ENCODE assay signal across 8 mouse cellular contexts in the genomic region with DNA sequence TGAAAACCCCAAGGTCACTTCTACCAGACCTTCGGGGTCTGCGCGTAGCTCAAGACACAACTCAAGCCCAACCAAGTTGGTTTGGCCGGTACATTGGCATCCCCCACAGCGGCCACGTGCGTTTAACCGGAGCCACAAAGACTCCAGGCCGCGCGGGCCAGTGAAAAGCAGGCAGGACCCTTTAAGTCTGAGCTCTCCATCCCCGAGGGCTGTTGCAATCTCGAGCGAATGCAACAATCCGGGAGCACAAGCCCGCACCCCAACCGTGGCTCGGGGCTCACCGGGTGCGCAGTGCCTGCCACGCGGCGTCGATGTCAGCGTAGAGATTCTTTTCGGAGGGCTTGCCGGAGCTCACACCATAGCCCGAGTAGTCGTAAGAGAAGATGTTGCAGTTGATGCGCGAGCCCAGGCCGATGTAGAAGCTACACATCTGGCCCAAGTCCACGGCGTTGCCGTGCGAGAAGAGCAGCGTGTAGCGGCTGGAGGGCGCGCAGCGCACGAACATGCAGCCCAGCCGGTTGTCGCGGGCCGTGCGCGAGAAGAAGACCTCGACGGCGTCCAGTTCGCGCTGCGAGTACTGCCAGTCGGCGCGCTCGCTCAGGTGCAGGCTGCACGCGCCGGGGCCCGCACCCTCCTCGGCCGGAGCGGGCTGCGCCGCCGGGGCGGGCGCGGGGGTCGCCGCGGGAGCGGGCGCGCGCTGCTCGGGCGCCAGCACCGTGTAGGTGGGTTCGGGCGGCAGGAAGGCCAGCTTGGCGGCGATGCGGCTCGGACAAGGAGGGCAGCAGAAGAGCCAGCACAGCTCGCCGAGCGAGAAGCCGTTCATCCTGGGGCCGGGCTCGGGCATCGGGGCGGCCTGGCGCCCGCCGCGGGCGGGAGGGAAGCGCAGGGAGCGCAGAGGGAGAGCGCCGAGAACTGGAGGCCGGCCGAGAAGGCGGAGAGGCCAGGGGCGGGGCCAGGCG. TPM values are rescaled to one million over a fixed set of nuclear protein-coding genes. Genes with fewer than 3 reads are reported as not detected.
DNase-seq lines count a peak whose midpoint lies in the region; ATAC-seq and TF ChIP-seq lines count a peak whose summit lies in the region.

A gene (minus strand): TSS at position 893 of the 959 bp plus-strand sequence.

- TF ChIP-seq EP300 in ES-Bruce4 (IDR thresholded peaks at IDR 0.05; ENCODE audit: insufficient read depth, low read depth, low read length): no peak
- no peak for TF ChIP-seq EP300 in heart, postnatal 0 days (IDR thresholded peaks at IDR 0.05; ENCODE audit: low read depth)

- H3K27ac ChIP-seq in ES-Bruce4 (ENCODE audit: insufficient read depth, low read length): no peak within 1 kb of the TSS
- H3K27ac ChIP-seq in brown adipose tissue, adult 24 weeks (replicated peaks; ENCODE audit: low read depth, low read length): peak within 1 kb of the TSS; percentile 95
- peak within 1 kb of the TSS; percentile 96 for H3K27ac ChIP-seq in forebrain, embryonic 13.5 days
- peak within 1 kb of the TSS; percentile 95 for H3K27ac ChIP-seq in heart, postnatal 0 days (ENCODE audit: low read depth)
- peak within 1 kb of the TSS; percentile 95 for H3K27ac ChIP-seq in lung, embryonic 16.5 days (ENCODE audit: low read length)

- no peak for TF ChIP-seq CTCF in ES-Bruce4 (IDR thresholded peaks at IDR 0.05; ENCODE audit: low read depth, low read length)
- no peak for TF ChIP-seq CTCF in heart, postnatal 0 days (IDR thresholded peaks at IDR 0.05; ENCODE audit: low read depth)

- peak; percentile 51 for DNase-seq in heart, postnatal 0 days (ENCODE audit: low spot score)
- DNase-seq in large intestine, adult 2 months (ENCODE audit: low read depth, low spot score): no peak
- DNase-seq in ovary, postnatal 14 days (ENCODE audit: low spot score): peak; percentile 38
- DNase-seq in thymus, postnatal 14 days: peak; percentile 64

- H3K9ac ChIP-seq in ES-Bruce4 (ENCODE audit: low read depth, poor library complexity, severe bottlenecking): peak within 1 kb of the TSS; percentile 88
- peak within 1 kb of the TSS; percentile 94 for H3K9ac ChIP-seq in forebrain, embryonic 13.5 days
- peak within 1 kb of the TSS; percentile 86 for H3K9ac ChIP-seq in heart, postnatal 0 days (replicated peaks; ENCODE audit: low read depth, low read length)
- peak within 1 kb of the TSS; percentile 98 for H3K9ac ChIP-seq in lung, embryonic 16.5 days (ENCODE audit: low read length)

- under 1% methylated on average over 90 of the region's 109 CpGs for WGBS in forebrain, embryonic 13.5 days
- WGBS in heart, postnatal 0 days: under 1% methylated on average over 81 of the region's 109 CpGs
- under 1% methylated on average over 109 of the region's 109 CpGs for WGBS in large intestine, adult 2 months
- WGBS in lung, embryonic 16.5 days: under 1% methylated on average over 85 of the region's 109 CpGs

- no peaks in the 10 kb centered on the region for H3K27me3 ChIP-seq in ES-Bruce4 (ENCODE audit: control insufficient read depth, insufficient read depth, low read length, poor library complexity, severe bottlenecking)
- no peaks in the 10 kb centered on the region for H3K27me3 ChIP-seq in forebrain, embryonic 13.5 days
- H3K27me3 ChIP-seq in heart, postnatal 0 days (ENCODE audit: control insufficient read depth, insufficient read depth, low read length): no peaks in the 10 kb centered on the region
- no peaks in the 10 kb centered on the region for H3K27me3 ChIP-seq in lung, embryonic 16.5 days (ENCODE audit: control insufficient read depth, insufficient read depth, low read depth, low read length)

- no peaks in the 10 kb centered on the region for H3K9me3 ChIP-seq in ES-Bruce4 (replicated peaks; ENCODE audit: control insufficient read depth, insufficient read depth, low read length, poor library complexity, severe bottlenecking)
- H3K9me3 ChIP-seq in forebrain, embryonic 13.5 days (replicated peaks): no peaks in the 10 kb centered on the region
- H3K9me3 ChIP-seq in heart, postnatal 0 days (replicated peaks; ENCODE audit: control insufficient read depth, low read length): no peaks in the 10 kb centered on the region
- no peaks in the 10 kb centered on the region for H3K9me3 ChIP-seq in lung, embryonic 16.5 days (ENCODE audit: control insufficient read depth, low read length)

- peaks cover 7% of the 10 kb centered on the region; the same call in 1 of the 2 replicates for H3K36me3 ChIP-seq in ES-Bruce4 (ENCODE audit: control insufficient read depth, insufficient read depth, low read length, poor library complexity, severe bottlenecking)
- H3K36me3 ChIP-seq in forebrain, embryonic 13.5 days (ENCODE audit: poor library complexity, severe bottlenecking): no peaks in the 10 kb centered on the region
- no peaks in the 10 kb centered on the region for H3K36me3 ChIP-seq in heart, postnatal 0 days (replicated peaks; ENCODE audit: control insufficient read depth, insufficient read depth, low read length)
- no peaks in the 10 kb centered on the region for H3K36me3 ChIP-seq in lung, embryonic 16.5 days (ENCODE audit: control insufficient read depth, insufficient read depth, low read length)

- H3K4me1 ChIP-seq in ES-Bruce4 (ENCODE audit: control insufficient read depth, insufficient read depth, low read length): peaks cover 7% of the 10 kb centered on the region
- peaks cover 12% of the 10 kb centered on the region; the same call in 1 of the 2 replicates for H3K4me1 ChIP-seq in brown adipose tissue, adult 24 weeks (ENCODE audit: control insufficient read depth, insufficient read depth, insufficient read length, low read length)
- H3K4me1 ChIP-seq in forebrain, embryonic 13.5 days: peaks cover 48% of the 10 kb centered on the region
- H3K4me1 ChIP-seq in heart, postnatal 0 days (ENCODE audit: control insufficient read depth, insufficient read depth): peaks cover 40% of the 10 kb centered on the region
- H3K4me1 ChIP-seq in lung, embryonic 16.5 days (replicated peaks; ENCODE audit: control insufficient read depth, insufficient read depth, low read length): peaks cover 23% of the 10 kb centered on the region

- peak within 1 kb of the TSS; percentile 95 for H3K4me2 ChIP-seq in forebrain, embryonic 13.5 days
- peak within 1 kb of the TSS; percentile 83 for H3K4me2 ChIP-seq in heart, postnatal 0 days (ENCODE audit: low read depth, low read length)
- peak within 1 kb of the TSS; percentile 90 for H3K4me2 ChIP-seq in lung, embryonic 16.5 days (ENCODE audit: low read depth, low read length)

- H3K4me3 ChIP-seq in ES-Bruce4 (ENCODE audit: low read depth, low read length): peak within 1 kb of the TSS; percentile 74
- peak within 1 kb of the TSS; percentile 76 for H3K4me3 ChIP-seq in brown adipose tissue, adult 24 weeks (ENCODE audit: insufficient read depth, low read depth, low read length)
- H3K4me3 ChIP-seq in forebrain, embryonic 13.5 days: peak within 1 kb of the TSS; percentile 81
- peak within 1 kb of the TSS; percentile 87 for H3K4me3 ChIP-seq in heart, postnatal 0 days (ENCODE audit: low read depth, low read length)
- peak within 1 kb of the TSS; percentile 95 for H3K4me3 ChIP-seq in lung, embryonic 16.5 days (ENCODE audit: low read length)

- ATAC-seq in forebrain, embryonic 13.5 days: peak; percentile 67
- peak; percentile 70 for ATAC-seq in heart, postnatal 0 days (ENCODE audit: insufficient read depth, low read depth)
- peak; percentile 79 for ATAC-seq in lung, embryonic 16.5 days (ENCODE audit: low read depth)

- no peak for TF ChIP-seq POLR2A in ES-Bruce4 (IDR thresholded peaks at IDR 0.05; ENCODE audit: insufficient read depth, low read length)

RNA-seq across cellular contexts. Expression of the gene that starts here (rescaled TPM):
- 57.3 and 65.4 TPM in 2 replicates for polyA plus RNA-seq in ES-Bruce4 (2011; ENCODE audit: insufficient read depth, insufficient read length, low read depth, missing spikeins)
- 32.5 and 44.2 TPM in 2 replicates for polyA plus RNA-seq in brown adipose tissue, adult 24 weeks (2012; ENCODE audit: insufficient read depth, insufficient read length, missing spikeins)
- 13.2 and 15.6 TPM in 2 replicates for polyA plus RNA-seq in forebrain, embryonic 13.5 days (2015; fragmentation: Nextera tagmentation; extraction: Ambion mirVana)
- 76.1 and 99.8 TPM in 2 replicates for total RNA-seq in heart, postnatal 0 days (2014; rRNA removed; ENCODE audit: low replicate concordance)
- polyA plus RNA-seq in heart, postnatal 0 days (2015; fragmentation: Nextera tagmentation; extraction: Ambion mirVana): 42.6 and 45.3 TPM in 2 replicates
- 115 and 123 TPM in 2 replicates for polyA plus RNA-seq in large intestine, adult 2 months (2012; rRNA removed)
- polyA plus RNA-seq in lung, embryonic 16.5 days (2015; fragmentation: Nextera tagmentation; extraction: Ambion mirVana): 9.4 and 9.8 TPM in 2 replicates
